Mouse (Mus musculus) limb, embryonic 10.5 days (tissue): ENCODE results near the gene Thoc7. TPM values are rescaled to one million over a fixed set of nuclear protein-coding genes. Genes with fewer than 3 reads are reported as not detected.
A peak's percentile ranks its signal among the peaks of the same experiment; 100 is the strongest.

ENCODE experiments used
- DNase-seq: peaks from one replicate; pipeline ENCODE4 v3.0.0-alpha.2; 2017; ENCODE audit warnings: low spot score
- H3K27ac ChIP-seq: fragments of 300-500 bp; sonication (generic); 2 replicates; pipeline ENCODE4 v1.5.1; 2016; ENCODE audit warnings: mild to moderate bottlenecking
- H3K27me3 ChIP-seq: fragments of 300-500 bp; sonication (generic); 2 replicates; pipeline ENCODE4 v1.6.1; 2016; ENCODE audit warnings: low read depth, mild to moderate bottlenecking; ENCODE audit not compliant: poor library complexity, severe bottlenecking
- H3K36me3 ChIP-seq: fragments of 300-500 bp; sonication (generic); 2 replicates; pipeline ENCODE4 v1.6.1; 2016; ENCODE audit warnings: mild to moderate bottlenecking, moderate library complexity
- H3K4me1 ChIP-seq: fragments of 300-500 bp; sonication (generic); 2 replicates; pipeline ENCODE4 v1.6.1; 2016
- H3K4me3 ChIP-seq: fragments of 300-500 bp; sonication (generic); 2 replicates; pipeline ENCODE4 v1.5.1; 2016; ENCODE audit warnings: mild to moderate bottlenecking, moderate library complexity
- H3K9me3 ChIP-seq: fragments of 300-500 bp; sonication (generic); replicated peaks from 2 replicates; pipeline ENCODE4 v1.6.1; 2016; ENCODE audit warnings: mild to moderate bottlenecking
- WGBS: fragments of 180-500 bp; shearing (Covaris S2); methylation state at CpG from one replicate; pipeline ENCODE4 v1.1.7; 2016; 5-methylcytosine and 5-hydroxymethylcytosine counted together
- polyA plus RNA-seq: library from polyadenylated mRNA; unstranded; fragments of >200 nt; fragmentation: Nextera tagmentation; extraction: Ambion mirVana; gene quantifications from 2 replicates; pipeline ENCODE4 v1.2.1, GENCODE M21; 2016

The Thoc7 gene
- polyA plus RNA-seq, 1 experiment from 2014 or later: 220 TPM

DNA sequence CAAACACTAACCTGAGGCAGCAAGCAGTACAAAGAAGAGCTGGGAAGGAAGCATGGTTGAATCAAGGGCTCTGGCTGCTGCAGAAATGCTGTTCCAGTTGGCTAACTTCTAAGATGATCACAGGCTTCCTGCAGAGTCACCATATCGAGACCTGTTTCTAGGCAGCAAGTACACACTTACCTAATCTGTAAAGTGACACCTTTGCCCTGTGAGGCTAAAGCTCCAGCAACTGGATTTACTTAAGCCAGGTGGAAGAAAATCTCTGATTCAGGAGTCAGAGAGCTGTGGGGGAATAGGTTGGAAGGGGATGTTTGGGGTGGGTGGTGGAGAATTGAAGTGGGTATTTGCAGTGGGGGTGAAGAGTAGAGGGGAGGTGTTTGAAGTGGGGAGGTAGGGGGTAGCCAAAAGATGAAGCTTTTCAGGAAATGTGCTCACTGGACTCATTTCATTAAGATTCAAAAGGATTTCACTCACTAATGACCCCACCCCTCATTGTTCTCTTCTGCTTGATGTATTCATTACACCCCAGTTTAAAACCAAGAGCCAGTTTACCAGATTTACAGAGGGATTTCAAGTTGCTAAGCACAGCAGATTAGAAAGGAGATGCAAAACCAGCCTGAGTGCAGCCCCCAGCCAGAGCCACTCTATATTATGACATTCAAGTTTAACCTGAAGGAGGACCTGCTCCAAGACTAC is 47.1 kb downstream of the Thoc7 start, which contains the start of gene Gm281:
Gene Gm281, minus strand, starts transcription at position 92 of the 696 bp plus-strand sequence.
- Histone ChIP-seq H3K4me1 (peaks cover 25% of the 10 kb centered on the region), H3K9me3 (no peaks in the 10 kb centered on the region), H3K4me3 (no peak within 1 kb of the TSS), H3K27me3 (no peaks in the 10 kb centered on the region), H3K36me3 (no peaks in the 10 kb centered on the region), H3K27ac (no peak within 1 kb of the TSS)
- 50% methylated on average over 1 of the region's 1 CpGs for WGBS
- DNase-seq: no peak

DNA sequence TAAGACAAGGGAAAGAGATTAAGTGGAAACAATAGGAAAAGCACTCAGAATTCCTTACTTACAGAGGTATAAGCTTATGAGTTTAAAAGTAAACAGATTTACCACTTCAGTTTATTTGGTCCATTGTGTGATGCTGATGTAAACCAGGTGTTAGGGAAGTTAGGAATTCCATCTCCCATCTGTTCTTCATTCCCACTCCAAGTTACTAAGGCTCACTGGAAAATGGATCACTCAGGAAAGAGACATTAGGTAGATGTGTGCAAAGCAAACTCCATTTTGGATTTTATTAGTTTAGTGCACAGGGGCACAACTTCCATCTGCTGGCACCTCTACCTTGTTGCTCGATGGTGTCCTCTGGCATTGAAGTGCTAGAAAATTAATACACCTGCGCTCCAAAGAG is 51.5 kb downstream of the Thoc7 start:
- WGBS: 54% methylated on average over 2 of the region's 2 CpGs
- Histone ChIP-seq H3K4me3 (no peak overlapping the region), H3K4me1 (peaks cover 25% of the 10 kb centered on the region), H3K9me3 (no peaks in the 10 kb centered on the region), H3K27ac (peak overlapping the region; percentile 70), H3K27me3 (no peaks in the 10 kb centered on the region), H3K36me3 (no peaks in the 10 kb centered on the region)
- no peak for DNase-seq

DNA sequence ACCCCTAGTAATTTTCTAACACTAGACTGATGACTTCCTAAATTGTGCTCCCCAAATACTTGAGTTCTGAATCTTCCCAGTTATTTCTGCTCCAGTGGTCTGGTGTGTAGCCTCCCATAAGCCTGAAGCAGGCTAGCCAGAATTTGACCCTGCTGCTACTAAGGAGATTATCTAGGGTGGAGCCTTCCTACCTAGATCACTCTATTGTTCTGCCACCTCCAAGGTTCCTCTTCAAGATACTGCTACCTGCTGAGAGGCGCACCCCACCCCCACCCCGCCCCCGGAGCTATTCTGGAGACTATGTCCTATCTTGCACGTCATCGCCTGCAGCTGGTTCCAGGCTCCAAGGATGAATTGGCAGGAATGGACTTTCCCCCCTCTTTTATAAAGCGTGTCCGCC is 54.5 kb downstream of the Thoc7 start:
- Histone ChIP-seq H3K36me3 (no peaks in the 10 kb centered on the region), H3K27ac (no peak overlapping the region), H3K4me3 (no peak overlapping the region), H3K9me3 (no peaks in the 10 kb centered on the region), H3K4me1 (peaks cover 18% of the 10 kb centered on the region), H3K27me3 (no peaks in the 10 kb centered on the region)
- 90% methylated on average over 7 of the region's 7 CpGs for WGBS
- DNase-seq: no peak

DNA sequence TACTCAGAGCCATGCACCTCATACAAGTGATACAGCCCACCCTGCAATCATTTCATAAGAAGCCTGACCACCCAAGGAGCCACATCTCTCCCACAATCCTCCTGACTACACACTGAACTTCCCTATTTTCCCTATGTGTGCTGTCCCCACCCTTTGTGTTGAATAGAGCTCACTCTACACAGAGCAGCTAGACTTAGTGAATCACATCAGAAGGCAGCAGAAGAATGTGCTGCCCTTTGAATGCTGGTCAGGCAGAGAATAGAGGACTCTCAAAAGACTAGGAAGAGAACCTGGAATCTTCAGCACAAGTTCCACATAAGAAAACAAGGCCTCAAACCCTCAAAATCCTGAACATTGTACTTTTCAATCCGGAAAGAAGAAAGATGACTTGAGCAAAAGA is 55.2 kb downstream of the Thoc7 start:
- Histone ChIP-seq H3K4me3 (no peak overlapping the region), H3K27ac (no peak overlapping the region), H3K27me3 (no peaks in the 10 kb centered on the region), H3K36me3 (no peaks in the 10 kb centered on the region), H3K9me3 (no peaks in the 10 kb centered on the region), H3K4me1 (peaks cover 21% of the 10 kb centered on the region)
- WGBS: 90% methylated on average over 1 of the region's 1 CpGs
- no peak for DNase-seq

DNA sequence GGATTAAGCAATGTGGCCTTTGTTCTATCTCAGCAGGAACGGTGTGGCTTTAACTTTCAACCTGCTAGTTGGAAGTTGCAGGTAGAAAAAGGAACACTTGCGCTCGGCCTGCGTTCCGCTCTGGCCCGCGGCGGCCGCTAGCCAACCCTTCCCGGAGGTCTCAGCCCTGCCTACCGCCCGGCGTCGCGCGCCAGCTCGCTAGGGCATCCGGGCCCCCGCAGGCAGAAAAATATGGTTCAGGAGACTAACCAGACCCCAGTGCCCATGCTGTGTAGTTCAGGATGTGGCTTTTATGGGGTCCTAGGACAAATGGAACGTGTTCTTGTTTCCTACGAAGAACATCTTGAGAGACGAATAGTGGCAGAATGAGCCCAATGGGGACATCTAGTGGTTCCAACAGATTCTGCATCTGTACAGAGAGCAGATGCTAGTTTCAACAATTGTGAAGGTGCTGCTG is 60.0 kb downstream of the Thoc7 start:
- DNase-seq: peak; percentile 79
- Histone ChIP-seq H3K27ac (peak overlapping the region; percentile 88), H3K27me3 (peaks cover 9% of the 10 kb centered on the region; the same call in 1 of the 2 replicates), H3K9me3 (no peaks in the 10 kb centered on the region), H3K36me3 (no peaks in the 10 kb centered on the region), H3K4me1 (0 out of 2 replicates have a peak, but pooled peaks cover 5% of the 10 kb centered on the region), H3K4me3 (peak overlapping the region; percentile 56)
- whole genome bisulfite sequencing: under 1% methylated on average over 22 of the region's 22 CpGs

Other genes with a start within 250 kb of the Thoc7 start
- 0.10 TPM in 1 of 2 replicates, not detected in the other for gene Gm281, start 47.4 kb downstream of the Thoc7 start, polyA plus RNA-seq
- gene Atxn7, start 412 bp downstream of the Thoc7 start, polyA plus RNA-seq: 2.6 and 3.0 TPM in 2 replicates
- gene Psmd6, start 159.1 kb upstream of the Thoc7 start, polyA plus RNA-seq: 292 and 302 TPM in 2 replicates
- not detected in 2 replicates for gene Olfr720, start 225.0 kb upstream of the Thoc7 start, polyA plus RNA-seq